Mouse (Mus musculus): Measurements from ENCODE around the gene Magi1. TPM values are rescaled to one million over a fixed set of nuclear protein-coding genes. Genes with fewer than 3 reads are reported as not detected.
A peak's percentile ranks its signal among the peaks of the same experiment; 100 is the strongest.

The Magi1 gene
- total RNA-seq, 2 experiments from 2014 or later, result 27.2 to 29.0 TPM

DNA sequence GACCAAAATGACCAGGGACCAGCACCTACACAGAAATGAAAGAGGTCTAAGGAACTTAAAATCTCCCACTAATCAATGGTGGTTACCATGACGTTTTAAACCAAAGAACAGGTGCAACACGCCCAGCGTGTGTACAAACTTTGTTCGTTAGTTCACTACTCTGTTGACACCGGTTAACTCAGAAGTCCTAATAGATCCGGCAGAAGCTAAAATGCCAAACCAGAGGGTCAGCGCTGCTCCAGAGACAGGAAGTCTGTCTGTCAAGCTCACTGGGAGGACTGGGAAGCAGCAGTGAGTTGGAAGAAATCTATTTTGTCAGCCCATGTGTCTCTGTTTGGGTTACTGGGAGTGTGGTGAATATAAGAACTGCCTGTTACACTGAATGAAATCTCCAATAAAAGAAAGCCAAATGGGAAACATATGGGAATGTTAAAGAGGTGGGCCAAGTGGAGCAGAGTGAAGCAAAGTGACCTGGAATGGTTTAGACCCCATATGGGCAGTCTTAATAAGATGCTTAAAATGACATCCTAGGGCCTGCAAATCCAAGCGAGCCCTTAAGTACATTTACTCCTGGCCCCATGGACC is 161.1 kb downstream of the Magi1 start:
- DNase-seq (ENCODE audit: low spot score in 2 of 2), result no peak

DNA sequence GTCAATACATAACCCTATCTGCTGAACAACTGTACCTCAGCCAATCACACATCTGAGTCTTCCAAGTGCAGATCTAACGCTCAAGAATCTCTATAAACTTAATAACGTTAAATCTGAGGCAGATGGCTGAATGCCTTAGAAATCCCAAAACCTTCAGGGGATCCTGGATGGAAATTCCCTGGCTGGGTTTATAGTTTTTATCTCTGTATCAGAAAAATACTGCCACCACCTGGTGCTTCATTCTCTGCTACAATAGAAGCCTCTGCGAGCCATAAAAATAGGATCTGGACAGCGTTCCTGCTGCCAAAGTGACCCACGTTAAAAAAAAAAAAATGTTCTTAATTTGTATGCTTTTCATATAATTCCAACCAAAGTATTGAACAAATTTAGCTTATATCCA is 162.2 kb downstream of the Magi1 start:
- DNase-seq (ENCODE audit: low spot score in 2 of 2), result no peak

DNA sequence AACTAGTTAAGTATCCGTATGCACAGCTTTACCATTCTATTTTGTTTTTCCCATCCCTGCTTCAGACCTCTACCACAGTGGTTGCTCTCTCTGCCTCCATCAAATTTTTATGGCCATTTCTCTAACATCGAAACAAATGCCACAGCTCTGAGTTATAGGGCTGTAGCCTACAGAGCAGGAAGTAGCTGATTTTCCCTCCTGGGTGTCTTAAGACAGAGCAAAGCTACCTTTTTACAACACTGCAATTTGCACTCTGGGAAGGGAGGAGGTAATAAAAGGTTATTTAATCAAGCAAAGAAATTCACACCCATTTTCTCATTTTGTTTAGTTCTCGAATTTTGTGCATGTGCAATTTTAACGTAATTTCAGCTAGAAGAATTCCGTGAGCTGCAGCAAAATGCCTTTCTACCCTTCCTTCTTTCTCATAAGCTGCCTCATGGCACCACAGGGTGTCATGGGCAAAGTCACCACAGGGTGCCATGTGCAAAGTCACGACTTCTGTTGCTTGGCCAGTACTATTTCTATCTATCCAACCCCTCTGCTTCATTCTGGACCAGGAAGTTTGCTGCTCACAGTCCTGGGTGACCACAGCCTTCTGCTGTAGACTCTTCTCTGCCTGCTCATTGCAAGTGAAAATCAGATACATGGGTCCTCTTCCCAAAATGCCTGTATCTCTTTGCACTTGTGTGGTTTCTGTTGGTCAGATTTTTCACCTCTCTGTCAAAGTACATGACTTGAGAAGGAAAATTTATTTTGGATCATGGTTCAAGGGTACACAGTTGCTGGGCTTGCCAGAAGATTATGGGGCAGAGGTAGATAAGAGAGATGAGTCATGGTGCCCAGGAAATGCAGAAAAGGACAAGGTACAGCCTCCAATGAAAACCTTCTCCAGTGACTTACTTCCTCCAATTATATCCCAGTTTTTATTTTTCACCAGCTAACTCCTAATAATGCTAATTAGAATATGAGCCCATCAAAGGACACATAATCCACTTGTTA is 167.0 kb downstream of the Magi1 start:
- DNase-seq (ENCODE audit: low spot score in 2 of 2), result no peak

DNA sequence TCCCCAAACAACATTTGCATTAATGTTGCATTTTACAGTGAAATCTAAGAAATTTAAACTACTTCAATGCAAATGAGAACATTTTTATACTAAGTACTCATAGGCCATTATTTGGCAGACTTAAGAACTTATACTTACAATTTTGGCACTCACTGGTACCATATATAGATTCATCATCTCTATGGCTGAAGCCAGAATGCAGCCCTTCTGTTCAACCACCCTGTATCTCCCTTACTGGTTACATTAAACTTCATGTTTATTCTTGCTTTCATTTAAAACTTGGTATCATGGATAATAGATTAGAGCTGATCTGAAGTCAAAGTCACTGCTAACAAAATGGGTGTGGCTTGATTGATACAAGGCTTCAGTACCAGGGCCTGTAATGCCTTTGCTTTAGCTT is 171.9 kb downstream of the Magi1 start:
- no peak for DNase-seq (ENCODE audit: low spot score in 2 of 2)

DNA sequence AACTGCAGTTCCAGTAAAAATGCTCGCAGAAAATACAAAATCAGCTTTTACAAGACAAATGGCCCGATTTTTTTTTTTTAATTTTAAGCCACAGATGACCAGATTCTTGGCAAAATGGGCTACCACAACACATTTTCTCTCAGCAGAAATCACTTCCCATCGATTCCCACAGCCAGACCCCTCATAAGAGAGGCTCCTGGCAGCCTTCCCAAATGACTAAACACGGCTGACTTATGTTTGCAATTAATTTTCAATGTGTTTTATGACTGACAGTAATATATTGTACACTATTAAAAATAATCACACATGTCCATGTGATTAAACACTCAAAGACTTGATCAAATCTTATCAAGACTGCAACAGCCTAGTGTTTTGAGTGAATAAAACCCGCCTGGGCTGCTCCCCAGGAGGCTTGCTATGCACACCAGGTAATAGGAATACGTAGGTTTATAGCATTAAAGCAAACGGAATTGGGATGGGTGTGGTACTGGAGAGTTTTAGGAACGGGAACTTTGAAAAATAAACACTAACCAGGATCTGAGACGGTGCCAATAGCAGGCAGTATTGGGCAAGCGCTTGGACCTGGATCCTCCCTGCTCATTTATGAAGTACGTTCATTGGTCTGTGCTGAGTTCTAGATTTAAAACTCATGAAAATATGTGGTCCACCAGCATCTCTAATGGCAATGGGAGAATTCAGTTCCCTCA is 176.2 kb downstream of the Magi1 start:
- DNase-seq (ENCODE audit: low spot score in 2 of 2), result no peak

DNA sequence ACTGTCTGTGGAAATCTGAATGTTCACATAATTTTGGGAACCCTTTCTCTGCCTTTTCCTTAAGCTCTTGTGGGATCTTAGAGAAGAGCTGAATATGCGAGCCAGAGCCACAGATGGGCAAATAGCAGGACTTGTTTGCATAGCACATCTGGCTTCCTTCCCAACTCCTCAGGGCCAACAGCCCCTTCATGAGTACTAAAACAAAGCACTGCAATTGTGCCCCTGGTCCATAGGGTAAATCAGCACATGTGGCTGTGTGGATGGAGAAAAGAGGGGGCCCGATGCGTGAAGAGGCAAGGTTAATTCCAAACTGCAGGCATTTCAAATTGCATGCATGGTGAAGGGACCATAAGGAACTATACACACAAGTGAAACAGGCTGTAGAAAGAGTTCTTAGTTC is 180.1 kb downstream of the Magi1 start:
- no peak for DNase-seq (ENCODE audit: low spot score in 2 of 2)

DNA sequence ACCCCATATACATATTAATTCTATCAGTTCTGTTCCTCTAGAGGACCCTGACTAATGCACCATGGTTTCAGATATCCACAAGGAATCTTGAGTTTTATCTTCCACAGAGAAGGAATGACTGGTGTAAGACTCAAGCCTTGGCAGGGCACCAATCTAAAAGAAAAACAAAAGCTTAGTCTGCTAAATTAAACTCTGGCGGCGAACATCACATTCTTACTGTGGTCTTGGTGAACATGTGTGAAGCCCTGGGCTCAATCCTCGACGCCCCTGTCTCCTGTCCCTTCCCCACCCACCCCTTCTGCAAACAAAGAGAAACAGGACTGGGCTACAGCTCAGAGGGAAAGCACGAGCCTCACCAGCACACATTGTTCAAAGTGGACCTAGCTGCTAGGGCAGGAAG is 182.5 kb downstream of the Magi1 start:
- no peak for DNase-seq (ENCODE audit: low spot score in 2 of 2)

DNA sequence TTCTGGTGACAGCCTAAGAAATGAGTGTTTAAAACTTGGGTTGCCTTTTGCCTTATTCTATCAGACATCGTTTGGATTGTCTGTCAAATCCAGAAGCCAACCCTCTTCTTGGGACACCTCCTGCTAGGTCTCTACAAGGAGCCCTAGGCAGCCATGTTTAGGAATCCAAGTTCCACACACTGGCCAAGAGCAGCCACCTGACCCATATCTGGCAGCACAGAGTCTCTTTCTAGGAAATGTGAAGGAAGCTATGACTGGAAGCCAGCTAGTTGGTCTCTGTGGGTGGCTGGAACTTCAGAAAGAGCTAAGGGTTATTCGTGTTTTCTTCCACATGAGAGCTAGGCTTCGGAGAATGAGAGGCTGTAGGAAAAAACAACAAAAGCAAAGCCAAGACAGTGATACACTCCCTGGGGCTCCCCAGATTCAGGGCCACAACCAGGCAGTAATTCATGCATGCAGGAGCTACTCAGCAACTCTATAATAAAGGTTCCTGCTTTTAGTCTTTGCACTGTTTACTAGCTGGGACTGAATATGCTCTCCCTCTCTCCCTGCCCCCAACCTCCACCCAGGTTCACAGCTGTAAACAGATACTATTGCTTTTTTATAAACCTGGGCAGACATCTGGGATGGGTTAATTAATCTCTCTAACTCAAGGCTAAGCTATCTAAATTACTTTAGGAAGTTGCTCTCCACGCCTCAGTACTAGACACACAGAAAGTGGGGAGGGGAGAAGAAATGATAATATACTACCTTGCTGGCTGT is 188.6 kb downstream of the Magi1 start:
- DNase-seq (ENCODE audit: low spot score in 2 of 2), result no peak

DNA sequence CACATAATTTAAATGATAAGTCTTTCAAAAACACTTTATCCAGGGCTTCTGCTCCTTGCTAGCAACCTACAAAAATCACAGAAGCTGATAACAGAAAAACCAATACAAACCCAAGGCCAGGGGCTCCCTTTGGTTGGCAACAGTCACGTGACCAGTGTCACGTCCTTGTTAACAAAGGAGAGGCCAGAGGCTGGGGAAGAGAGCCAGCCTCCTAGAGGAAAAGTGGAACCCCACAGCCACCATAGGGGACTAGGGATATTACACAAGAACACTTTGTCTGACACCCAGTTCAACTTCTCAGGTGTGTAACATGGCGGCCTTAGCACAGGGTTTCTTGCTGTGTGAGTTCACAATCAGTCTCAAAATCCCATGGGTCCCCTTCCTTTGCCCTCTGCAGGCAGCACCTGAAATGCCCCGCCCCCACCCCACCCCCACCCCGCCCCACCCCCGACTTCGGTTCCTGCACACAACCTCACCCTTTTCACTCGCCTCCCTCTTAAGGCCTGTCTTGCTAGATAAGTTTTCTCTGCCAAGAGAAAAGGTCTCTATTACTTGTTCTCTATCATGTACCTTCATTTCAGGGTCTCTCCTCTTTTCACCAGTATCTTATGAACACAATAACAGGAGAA is 190.6 kb downstream of the Magi1 start:
- no peak for DNase-seq (ENCODE audit: low spot score in 2 of 2)

DNA sequence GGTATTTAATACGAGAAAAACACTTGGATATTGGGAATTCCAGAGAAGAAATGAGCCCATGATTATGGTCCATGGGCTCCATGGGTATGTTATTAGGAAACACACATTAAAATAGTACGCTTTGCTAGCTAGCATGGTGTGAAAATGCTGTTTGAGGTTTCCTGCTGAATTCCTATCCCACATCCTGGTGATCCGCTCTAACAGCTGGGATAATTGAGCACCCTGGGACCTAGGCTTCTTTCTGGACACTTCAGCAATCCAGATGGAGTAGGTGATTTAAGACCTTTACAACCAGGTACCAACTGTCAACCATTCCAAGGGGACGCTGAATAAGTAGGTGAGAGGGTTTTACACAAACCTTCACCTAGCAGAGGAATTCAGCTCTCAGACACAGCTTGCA is 191.2 kb downstream of the Magi1 start:
- DNase-seq (ENCODE audit: low spot score in 2 of 2), result no peak

DNA sequence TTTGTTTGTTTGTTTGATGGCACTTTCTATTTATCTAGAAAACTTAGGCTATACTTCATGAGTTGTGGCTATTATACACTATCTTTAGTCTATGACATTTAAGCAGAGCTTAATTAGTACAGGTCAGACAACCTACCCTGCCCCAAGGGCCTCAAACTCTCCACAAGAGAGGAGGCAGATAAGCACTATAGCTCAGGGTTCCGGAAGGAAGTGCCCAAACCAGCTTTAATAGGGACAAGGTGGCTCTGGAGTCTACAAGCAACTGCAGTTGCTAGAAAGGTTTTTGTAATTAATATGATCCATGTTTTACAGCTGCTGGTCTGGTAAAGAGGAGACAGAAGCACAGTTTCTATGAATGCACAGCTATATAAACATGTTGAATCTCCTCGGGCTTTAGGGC is 196.9 kb downstream of the Magi1 start:
- DNase-seq (ENCODE audit: low spot score in 2 of 2), result no peak

DNA sequence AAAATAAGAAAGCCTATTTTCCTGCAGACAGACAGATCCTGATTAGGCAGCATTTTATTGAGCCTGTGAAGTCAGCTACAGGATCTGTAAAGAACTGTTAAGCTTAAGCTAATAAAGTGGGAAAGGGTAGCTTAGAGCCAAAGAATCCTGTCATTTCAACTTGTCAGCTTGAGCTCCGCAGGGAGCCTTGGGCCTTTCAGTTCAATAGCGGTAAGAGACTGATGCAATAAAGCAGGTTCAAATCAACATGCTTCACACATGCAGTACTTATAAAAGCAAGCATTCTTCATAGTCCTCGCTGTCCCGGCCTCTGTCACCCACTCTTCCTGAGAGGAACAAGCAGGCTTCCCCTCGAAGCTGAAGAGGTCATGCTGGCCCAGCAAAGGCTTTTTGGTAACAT is 199.0 kb downstream of the Magi1 start:
- no peak for DNase-seq (ENCODE audit: low spot score in 2 of 2)

DNA sequence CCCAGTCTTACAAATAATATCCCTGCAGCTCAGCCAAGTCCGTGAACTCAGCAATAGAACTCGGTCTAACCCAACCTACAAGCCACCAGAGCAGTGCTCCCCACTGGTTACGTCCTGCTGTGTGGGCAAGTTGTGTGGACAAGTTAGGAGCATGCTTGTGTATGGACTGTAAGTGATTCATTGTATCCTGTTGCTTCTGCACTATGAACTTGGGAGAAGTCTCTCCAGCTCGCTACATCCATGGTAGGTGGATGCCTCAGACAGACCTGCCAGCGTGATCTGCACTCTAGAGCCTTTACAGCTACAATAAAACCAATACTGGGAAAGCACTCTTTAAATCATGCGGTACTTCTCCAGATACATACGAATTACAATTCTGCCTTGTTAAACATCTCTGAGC is 200.3 kb downstream of the Magi1 start:
- no peak for DNase-seq (ENCODE audit: low spot score in 2 of 2)

DNA sequence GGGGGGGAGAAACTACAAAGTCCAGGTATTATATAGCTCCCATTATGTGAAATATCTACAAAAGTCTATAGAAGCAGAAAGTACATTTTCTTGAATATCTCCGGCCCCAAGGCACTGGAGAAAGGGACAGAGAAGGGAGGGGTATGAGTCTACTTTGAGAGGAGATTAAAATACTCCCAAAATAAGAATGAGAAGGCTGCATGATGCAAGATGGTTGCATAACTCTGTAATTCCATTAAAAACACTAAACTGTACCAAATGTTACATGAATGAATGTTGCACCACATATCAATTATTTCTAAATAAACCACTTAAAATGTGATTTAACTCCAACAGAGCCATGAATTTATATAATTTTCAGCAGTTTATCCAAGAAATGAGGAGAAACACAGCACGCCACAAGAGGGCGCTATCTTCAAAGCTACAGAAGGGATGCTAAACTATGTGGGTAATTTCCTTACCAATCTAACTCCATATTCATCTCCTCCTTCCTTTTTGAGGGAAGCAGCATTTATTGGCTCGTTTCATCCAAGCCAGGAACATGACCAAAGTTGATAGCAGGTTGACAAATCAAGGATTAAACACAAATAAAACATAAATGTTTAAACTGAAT is 202.7 kb downstream of the Magi1 start:
- DNase-seq (ENCODE audit: low spot score in 2 of 2), result peak in 1 of 2 experiments; percentile 37

DNA sequence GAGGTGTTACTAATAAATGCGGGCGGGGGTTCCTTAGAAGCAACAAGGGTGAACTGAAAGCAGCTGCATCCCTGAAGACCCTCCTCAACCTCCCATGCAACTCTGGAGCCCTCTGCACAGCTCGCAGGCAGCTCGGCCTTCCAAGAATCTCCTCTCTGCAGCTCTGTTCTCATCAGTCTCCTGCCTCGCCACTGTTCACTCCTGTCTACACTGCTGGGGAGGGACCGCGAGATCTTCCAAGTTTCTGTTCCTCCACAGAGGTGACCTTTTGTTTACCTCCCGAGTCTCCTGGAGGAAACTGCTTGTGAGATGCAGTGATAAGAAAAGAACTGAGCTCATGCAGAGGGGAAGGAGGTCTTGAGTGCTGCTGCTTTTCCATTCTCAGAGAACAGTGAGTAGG is 204.8 kb downstream of the Magi1 start:
- no peak for DNase-seq (ENCODE audit: low spot score in 2 of 2)

DNA sequence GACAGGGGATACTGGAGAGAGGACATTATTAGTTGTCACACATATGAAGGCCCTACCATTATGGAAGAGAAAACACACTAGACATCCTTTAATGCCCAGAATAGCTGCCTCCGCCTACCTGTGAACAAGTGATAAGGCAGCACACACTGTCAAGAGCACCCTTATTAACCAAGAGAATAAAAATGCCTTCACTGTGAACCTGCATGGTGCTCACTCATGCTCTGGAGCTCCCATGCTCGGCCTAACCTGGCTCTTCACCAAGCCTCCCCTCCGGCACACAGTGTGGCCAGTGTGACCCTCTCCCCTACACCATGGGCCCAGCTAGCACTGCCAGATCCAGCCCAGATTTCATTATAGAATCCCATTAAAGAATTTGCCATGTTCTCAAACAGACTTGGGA is 206.7 kb downstream of the Magi1 start:
- DNase-seq (ENCODE audit: low spot score in 2 of 2), result no peak

DNA sequence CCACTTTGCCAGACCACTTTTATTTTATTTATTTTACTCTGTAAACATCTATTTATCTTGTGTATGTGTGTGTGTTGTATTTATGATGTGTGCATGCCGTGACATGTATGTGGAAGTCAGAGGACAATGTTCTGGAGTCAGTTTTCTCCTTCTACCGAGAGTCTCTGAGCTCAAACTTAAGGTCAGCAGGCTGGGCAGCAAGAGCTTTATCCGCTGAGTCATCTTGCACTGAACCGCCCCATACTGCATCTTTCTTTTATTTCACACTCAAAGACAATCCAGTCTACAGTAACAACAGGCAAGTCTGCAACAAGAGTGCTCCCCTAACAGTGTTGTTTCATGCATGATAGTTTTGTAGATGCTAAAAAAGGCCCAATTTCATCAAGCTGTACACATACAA is 207.7 kb downstream of the Magi1 start:
- no peak for DNase-seq (ENCODE audit: low spot score in 2 of 2)

DNA sequence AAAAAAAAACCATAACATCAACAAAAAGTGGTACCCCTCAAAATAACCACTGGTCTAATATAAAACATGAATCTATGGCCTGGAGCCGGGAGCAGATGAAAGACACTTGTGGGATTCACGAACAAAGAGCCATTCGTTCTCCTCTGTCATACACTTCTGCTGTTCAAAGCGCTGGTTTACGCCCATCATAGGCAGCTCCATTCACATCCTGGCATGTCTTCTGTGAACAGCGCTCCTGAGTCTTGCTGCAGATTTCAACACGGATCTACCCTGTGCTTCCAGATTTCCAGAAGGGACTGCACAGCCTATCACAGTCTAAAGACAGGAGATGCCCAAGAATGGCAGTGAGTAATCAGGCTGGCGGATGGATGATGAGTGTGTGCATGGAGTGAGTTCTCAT is 208.5 kb downstream of the Magi1 start:
- DNase-seq (ENCODE audit: low spot score in 2 of 2), result no peak

DNA sequence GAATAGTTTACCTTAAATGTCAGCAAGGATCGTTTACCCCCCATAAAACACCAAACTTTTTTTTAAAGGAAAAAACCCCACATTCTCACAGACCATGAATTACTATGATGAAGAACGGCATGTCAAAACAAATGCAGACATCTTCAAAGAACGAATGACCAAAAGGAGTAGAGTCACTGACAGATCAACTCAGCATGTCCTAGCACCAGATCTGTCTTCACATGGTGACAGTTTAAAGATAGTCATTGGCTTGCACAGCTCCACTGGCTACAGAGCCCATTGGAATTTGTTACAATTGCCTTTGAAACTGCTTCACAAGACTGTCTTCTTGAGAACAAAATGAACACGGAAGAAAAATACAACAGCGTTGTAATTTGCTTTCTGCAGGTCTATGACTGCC is 212.0 kb downstream of the Magi1 start:
- no peak for DNase-seq (ENCODE audit: low spot score in 2 of 2)

DNA sequence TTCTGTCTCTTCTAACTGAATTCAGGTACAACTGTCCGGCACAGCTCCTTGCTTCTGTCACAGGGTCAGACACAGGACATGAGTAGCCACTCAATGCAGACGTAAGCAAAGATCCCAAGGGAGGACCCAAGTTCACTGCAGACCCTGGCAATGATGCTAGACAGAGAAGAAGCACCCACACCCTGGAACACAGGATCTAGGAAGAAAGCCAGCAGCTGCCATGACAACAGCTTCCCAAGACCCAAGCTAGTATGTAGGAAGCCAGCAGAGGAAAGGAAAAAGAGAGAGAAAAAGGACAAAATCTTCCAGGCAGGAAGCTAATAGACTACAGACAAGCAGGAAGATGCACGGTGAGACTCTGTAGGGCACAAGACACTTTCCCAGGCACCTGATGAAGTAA is 213.0 kb downstream of the Magi1 start:
- DNase-seq (ENCODE audit: low spot score in 2 of 2), result no peak
